Mouse (Mus musculus) neural tube, embryonic 14.5 days (tissue): Measurements from ENCODE around the gene Gm15023. TPM values are rescaled to one million over a fixed set of nuclear protein-coding genes. Genes with fewer than 3 reads are reported as not detected.
"Not testable (repeated sequence)": the region's sequence is repeated elsewhere in the genome, so short reads cannot be mapped to it uniquely, and the experiment has no call there.

Source experiments
- ATAC-seq: fragments of 200-750 bp; cut with Nextera tagmentation; 2 replicates; pipeline ENCODE4 v1.8.0; 2017; ENCODE audit warnings: low read depth, mild to moderate bottlenecking, moderate TSS enrichment, moderate library complexity
- H3K27ac ChIP-seq: fragments of 300-500 bp; sonication (generic); 2 replicates; pipeline ENCODE4 v1.5.1; 2014; ENCODE audit warnings: low read depth, mild to moderate bottlenecking, control low read depth, low read length, moderate library complexity, mixed read lengths
- H3K27me3 ChIP-seq: fragments of 300-500 bp; sonication (generic); 2 replicates; pipeline ENCODE4 v1.6.1; 2014; ENCODE audit warnings: low read length; ENCODE audit not compliant: control insufficient read depth, insufficient read depth
- H3K36me3 ChIP-seq: fragments of 300-500 bp; sonication (generic); 2 replicates; pipeline ENCODE4 v1.6.1; 2014; ENCODE audit warnings: low read length, mixed read lengths; ENCODE audit not compliant: control insufficient read depth, insufficient read depth
- H3K4me1 ChIP-seq: fragments of 300-500 bp; sonication (generic); 2 replicates; pipeline ENCODE4 v1.6.1; 2014; ENCODE audit warnings: low read length; ENCODE audit not compliant: control insufficient read depth, insufficient read depth
- H3K4me2 ChIP-seq: fragments of 300-500 bp; sonication (generic); 2 replicates; pipeline ENCODE4 v1.6.1; 2014; ENCODE audit warnings: mild to moderate bottlenecking, low read depth, low read length, control low read depth
- H3K4me3 ChIP-seq: fragments of 300-500 bp; sonication (generic); 2 replicates; pipeline ENCODE4 v1.5.1; 2014; ENCODE audit warnings: low read depth, low read length, control low read depth, mixed read lengths
- H3K9ac ChIP-seq: fragments of 300-500 bp; sonication (generic); replicated peaks from 2 replicates; pipeline ENCODE4 v1.6.1; 2014; ENCODE audit warnings: low read depth, mild to moderate bottlenecking, control low read depth, low read length, mixed read lengths
- H3K9me3 ChIP-seq: fragments of 300-500 bp; sonication (generic); 2 replicates; pipeline ENCODE4 v1.6.1; 2016; ENCODE audit warnings: low read length; ENCODE audit not compliant: control insufficient read depth
- WGBS: fragments of 180-500 bp; shearing (Covaris S2); extraction: QIAGEN DNeasy Blood & Tissue Kit; methylation state at CpG from one replicate; pipeline ENCODE4 v1.1.7; 2014; 5-methylcytosine and 5-hydroxymethylcytosine counted together
- polyA plus RNA-seq: library from polyadenylated mRNA; unstranded; fragments of >200 nt; fragmentation: Nextera tagmentation; extraction: Ambion mirVana; gene quantifications from 2 replicates; pipeline ENCODE4 v1.2.1, GENCODE M21; 2014

Gene Gm15023
- not detected in 2 replicates for polyA plus RNA-seq

DNA sequence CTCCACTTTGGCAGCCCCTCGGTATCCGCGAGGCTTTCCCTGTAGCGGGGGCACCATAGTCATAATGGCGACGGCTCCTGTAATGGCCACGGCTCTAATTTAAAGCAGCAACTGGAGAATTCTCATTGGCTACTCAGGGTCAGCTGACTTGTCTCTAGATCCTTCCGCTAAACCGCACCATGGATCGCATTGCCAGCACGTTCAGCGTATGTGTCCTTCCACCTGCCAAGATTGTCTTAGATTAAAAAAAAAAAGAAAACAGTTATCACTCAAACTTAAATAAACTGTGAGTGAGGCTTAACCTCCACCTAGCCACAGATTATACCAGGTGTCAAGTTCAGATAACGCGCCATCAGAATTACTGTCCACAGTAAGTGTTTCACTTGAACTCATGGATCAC is at the start of gene Gm15023:
Gene Gm15023, minus strand, starts transcription at position 101 of the 400 bp plus-strand sequence.
- WGBS, result 100% methylated on average over 3 of the region's 14 CpGs
- H3K9me3 ChIP-seq, H3K27ac ChIP-seq, H3K4me3 ChIP-seq, H3K4me2 ChIP-seq, H3K9ac ChIP-seq, ATAC-seq, H3K36me3 ChIP-seq, H3K4me1 ChIP-seq, H3K27me3 ChIP-seq: not testable (repeated sequence)

DNA sequence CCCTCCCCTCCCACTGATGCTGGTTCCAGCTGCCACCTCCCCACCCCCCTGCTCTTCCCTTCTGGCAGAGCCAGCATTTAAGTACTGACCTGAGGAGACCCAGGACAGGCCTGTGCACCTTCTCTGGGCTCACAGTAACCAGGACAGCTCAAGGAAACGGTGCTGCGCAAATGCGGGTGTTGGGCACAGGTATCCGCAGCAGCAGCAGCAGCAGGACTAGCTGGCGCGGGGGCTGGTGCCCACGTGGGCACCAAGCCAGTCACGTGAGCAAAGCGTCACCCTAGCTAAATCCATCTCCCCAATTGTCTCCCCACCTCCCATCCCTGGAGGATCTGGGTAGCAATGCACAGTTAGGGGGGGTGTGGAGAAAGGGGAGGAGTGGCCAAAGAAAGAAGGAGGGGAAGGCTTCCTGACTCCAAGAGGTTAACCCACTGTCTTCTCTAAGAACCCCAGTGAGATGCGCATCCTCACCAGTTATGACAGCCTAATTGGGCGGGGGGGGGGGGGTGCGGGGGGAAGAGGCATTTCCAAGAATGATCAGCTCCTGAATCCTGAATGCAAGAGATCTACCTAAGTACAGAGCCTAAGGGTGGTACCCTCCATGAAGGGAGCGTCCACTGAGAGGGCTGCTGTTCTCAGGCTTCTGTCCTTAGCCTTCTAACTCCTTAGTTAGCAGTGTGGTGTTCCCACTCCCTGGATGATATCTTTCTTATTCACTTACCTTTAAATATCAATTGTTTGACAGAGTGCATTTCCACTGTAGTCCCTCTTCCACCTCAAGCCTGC is 33.2 kb upstream of the Gm15023 start, which contains the start of gene Tceal6:
Gene Tceal6, minus strand, starts transcription at position 252 of the 786 bp plus-strand sequence.
- WGBS, result 30% methylated on average over 12 of the region's 13 CpGs
- Histone ChIP-seq H3K4me2 (peak within 1 kb of the TSS; percentile 45), H3K36me3 (no peaks in the 10 kb centered on the region), H3K27me3 (no peaks in the 10 kb centered on the region), H3K27ac (peak within 1 kb of the TSS; percentile 55; the same call in 1 of the 2 replicates), H3K4me3 (peak within 1 kb of the TSS; percentile 40), H3K4me1 (no peaks in the 10 kb centered on the region), H3K9ac (peak within 1 kb of the TSS; percentile 56), H3K9me3 (no peaks in the 10 kb centered on the region)
- peak; percentile 97 for ATAC-seq

GRCm38 (mm10) chrX:135209773-135210435 is 32.5 kb upstream of the Gm15023 start:
- peak; percentile 80 for ATAC-seq
- peak overlapping the region; percentile 40 for H3K4me3 ChIP-seq
- H3K9me3 ChIP-seq, H3K36me3 ChIP-seq, H3K4me1 ChIP-seq, H3K27me3 ChIP-seq: not testable (repeated sequence)
- peak overlapping the region; percentile 55; the same call in 1 of the 2 replicates for H3K27ac ChIP-seq
- H3K9ac ChIP-seq, result peak overlapping the region; percentile 56
- WGBS, result 18% methylated on average over 20 of the region's 21 CpGs
- H3K4me2 ChIP-seq, result peak overlapping the region; percentile 45

- H3K4me2 ChIP-seq, H3K9ac ChIP-seq, ATAC-seq, H3K4me1 ChIP-seq, H3K9me3 ChIP-seq, H3K27ac ChIP-seq, H3K27me3 ChIP-seq, H3K4me3 ChIP-seq, H3K36me3 ChIP-seq: not testable (repeated sequence)
- WGBS, result no CpG with 5 or more reads among the region's 6 CpGs
Observed at GRCm38 (mm10) chrX:135189924-135190323, 12.5 kb upstream of the Gm15023 start.

DNA sequence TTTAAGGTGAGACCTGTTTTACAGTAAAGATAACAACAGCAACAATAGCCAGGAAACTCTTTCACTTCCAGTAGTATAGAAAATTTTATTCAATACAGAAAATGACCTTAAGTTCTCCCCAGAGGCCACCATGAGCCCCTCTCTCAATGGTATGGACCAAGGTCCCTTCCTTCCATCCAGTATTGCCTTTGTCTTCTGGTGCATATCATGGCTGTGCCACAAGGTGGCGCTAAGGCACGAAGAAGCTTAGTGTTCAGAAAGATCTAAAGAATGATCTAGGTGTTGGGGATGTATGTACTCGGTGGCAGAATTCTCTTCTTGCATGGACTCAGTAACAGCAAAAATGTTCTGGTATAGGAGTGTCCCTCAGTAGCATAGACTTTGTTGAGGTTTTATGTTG is 11.2 kb upstream of the Gm15023 start:
- not testable (repeated sequence) for H3K4me1 ChIP-seq, H3K9ac ChIP-seq, H3K27me3 ChIP-seq, H3K9me3 ChIP-seq, H3K27ac ChIP-seq, H3K4me2 ChIP-seq, H3K4me3 ChIP-seq, H3K36me3 ChIP-seq, ATAC-seq
- WGBS, result no CpG with 5 or more reads among the region's 3 CpGs

Other genes with a start within 250 kb of the Gm15023 start
- gene Nxf2, start 212.9 kb downstream of the Gm15023 start, polyA plus RNA-seq, result 0.11 and 0.12 TPM in 2 replicates
- gene Zmat1, start 168.4 kb downstream of the Gm15023 start, polyA plus RNA-seq, result 10.1 and 11.0 TPM in 2 replicates
- gene Tceal6, start 33.1 kb upstream of the Gm15023 start, polyA plus RNA-seq, result 11.2 and 22.3 TPM in 2 replicates
- not detected in 2 replicates for gene Pramel3, start 124.7 kb upstream of the Gm15023 start, polyA plus RNA-seq
- 0.06 TPM in 1 of 2 replicates, not detected in the other for gene Gm5128, start 195.7 kb upstream of the Gm15023 start, polyA plus RNA-seq